Mouse (Mus musculus): ENCODE data around the gene Vps11. TPM values are rescaled to one million over a fixed set of nuclear protein-coding genes. Genes with fewer than 3 reads are reported as not detected.
A peak's percentile ranks its signal among the peaks of the same experiment; 100 is the strongest.
"Not testable (repeated sequence)": the region's sequence is repeated elsewhere in the genome, so short reads cannot be mapped to it uniquely, and the experiment has no call there.

The Vps11 gene
- polyA plus RNA-seq, 1 experiment = 22.8 TPM

GRCm38 (mm10) chr9:44319887-44320798 is 41.3 kb downstream of the Vps11 start, which contains the start of gene C2cd2l:
Gene C2cd2l (minus strand): TSS chr9:44320285.
- WGBS = under 1% methylated on average over 67 of the region's 67 CpGs
- DNase-seq (ENCODE audit: low read depth, low spot score) = peak; percentile 84

DNA sequence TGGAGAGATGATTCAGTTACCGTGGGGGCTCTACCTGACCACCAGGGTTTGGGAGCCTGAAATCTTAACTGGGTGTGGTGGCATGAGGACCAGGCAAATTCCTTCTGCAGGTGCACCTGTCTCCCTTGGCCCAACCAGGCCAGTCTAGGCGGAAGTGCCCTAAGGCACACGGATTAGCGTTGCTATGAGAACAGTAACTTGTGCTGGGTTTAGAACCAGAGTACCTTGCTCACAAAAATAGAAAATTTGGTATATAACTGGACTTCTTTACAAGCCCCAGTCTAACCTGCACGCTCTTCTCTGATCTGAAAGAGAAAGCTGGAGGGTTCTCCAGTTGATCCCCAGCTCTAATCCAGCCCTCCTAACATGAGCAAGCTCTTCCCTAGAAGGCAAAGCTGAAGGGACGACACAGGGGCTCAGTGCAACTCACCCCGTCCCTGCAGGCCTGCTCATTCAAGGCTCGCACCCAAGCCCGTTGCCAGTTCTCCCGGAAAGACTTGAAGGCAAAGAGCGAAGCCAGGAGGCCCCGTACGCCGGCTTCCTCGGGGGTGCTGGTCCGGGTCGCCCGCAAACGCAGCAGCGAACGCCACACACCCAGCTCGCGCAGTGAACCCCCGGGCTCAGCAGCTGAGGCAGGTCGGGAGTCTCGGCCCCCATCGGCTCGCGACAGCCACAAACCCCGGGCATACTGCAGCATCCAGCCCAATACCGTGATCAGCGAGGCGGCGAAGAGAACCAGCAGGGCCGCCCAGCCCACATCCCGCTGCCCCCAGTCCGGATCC is 42.2 kb downstream of the Vps11 start:
- DNase-seq (ENCODE audit: low read depth, low spot score) = no peak
- WGBS = 2% methylated on average over 37 of the region's 37 CpGs

DNA sequence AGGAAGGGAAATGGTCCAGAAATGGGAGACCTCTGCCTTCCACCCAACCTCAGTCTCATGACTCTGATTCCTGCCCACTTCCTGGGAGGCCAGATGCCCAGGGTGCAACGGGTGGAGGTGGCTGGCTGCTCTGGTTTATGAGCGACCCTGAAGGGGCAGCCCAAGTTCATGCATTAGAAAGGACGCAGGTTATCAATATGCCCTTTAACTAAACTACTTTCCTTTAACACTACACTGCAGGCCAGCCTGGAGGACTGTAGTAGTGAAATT is 42.7 kb downstream of the Vps11 start:
- no peak for DNase-seq (ENCODE audit: low read depth, low spot score)
- WGBS = 19% methylated on average over 3 of the region's 3 CpGs

- no peak for DNase-seq (ENCODE audit: low read depth, low spot score)
These were observed 43.2 kb downstream of the Vps11 start for GRCm38 (mm10) chr9:44318076-44318825.

GRCm38 (mm10) chr9:44317452-44317851 is 44.0 kb downstream of the Vps11 start:
- WGBS = 82% methylated on average over 4 of the region's 4 CpGs
- no peak for DNase-seq (ENCODE audit: low read depth, low spot score)

More at GRCm38 (mm10) chr9:44318076-44318825, 43.2 kb downstream of the Vps11 start:
- 38% methylated on average over 5 of the region's 5 CpGs for WGBS

DNA sequence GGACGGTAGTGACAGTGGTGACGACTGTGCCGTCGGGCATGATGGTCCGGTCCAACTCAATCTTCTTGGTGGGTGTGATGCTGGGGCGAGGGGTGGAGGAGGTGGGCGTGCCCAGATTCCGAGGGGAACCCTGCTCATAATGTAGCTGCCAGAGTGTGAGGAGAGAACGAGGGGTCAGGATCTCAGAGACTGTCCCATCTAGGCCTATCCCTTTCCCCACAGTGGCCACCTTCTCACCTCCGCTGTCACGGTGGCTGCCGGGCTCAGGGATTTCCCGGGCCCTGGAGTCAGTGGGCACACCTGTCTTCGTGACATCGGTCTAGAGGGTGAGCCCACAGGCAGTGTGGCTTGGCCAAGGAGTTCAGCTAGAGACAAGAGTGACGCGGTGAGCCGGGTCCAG is 46.6 kb downstream of the Vps11 start:
- 94% methylated on average over 18 of the region's 18 CpGs for WGBS
- DNase-seq (ENCODE audit: low read depth, low spot score) = no peak

- no peak for DNase-seq (ENCODE audit: low read depth, low spot score)
These were observed 47.3 kb downstream of the Vps11 start for GRCm38 (mm10) chr9:44314257-44314547.

GRCm38 (mm10) chr9:44313476-44314256 is 47.8 kb downstream of the Vps11 start:
- 89% methylated on average over 19 of the region's 19 CpGs for WGBS
- DNase-seq (ENCODE audit: low read depth, low spot score) = no peak

More at GRCm38 (mm10) chr9:44314257-44314547, 47.3 kb downstream of the Vps11 start:
- 84% methylated on average over 4 of the region's 4 CpGs for WGBS

GRCm38 (mm10) chr9:44311136-44312134 is 50.0 kb downstream of the Vps11 start:
- no peak for DNase-seq (ENCODE audit: low read depth, low spot score)
- WGBS = 29% methylated on average over 27 of the region's 27 CpGs

- DNase-seq (ENCODE audit: low read depth, low spot score) = no peak
- WGBS = 53% methylated on average over 10 of the region's 10 CpGs
These were observed 50.7 kb downstream of the Vps11 start for GRCm38 (mm10) chr9:44310750-44311135.

GRCm38 (mm10) chr9:44309756-44310155 is 51.7 kb downstream of the Vps11 start:
- WGBS = 61% methylated on average over 3 of the region's 3 CpGs
- no peak for DNase-seq (ENCODE audit: low read depth, low spot score)

GRCm38 (mm10) chr9:44307248-44307647 is 54.2 kb downstream of the Vps11 start:
- DNase-seq (ENCODE audit: low read depth, low spot score) = no peak
- WGBS = 68% methylated on average over 2 of the region's 2 CpGs

- WGBS = 93% methylated on average over 6 of the region's 6 CpGs
- no peak for DNase-seq (ENCODE audit: low read depth, low spot score)
These were observed 54.9 kb downstream of the Vps11 start for GRCm38 (mm10) chr9:44306532-44306931.

- DNase-seq (ENCODE audit: low read depth, low spot score) = peak; percentile 93
- under 1% methylated on average over 54 of the region's 54 CpGs for WGBS
These were observed 55.9 kb downstream of the Vps11 start, which contains the start of gene Hinfp for GRCm38 (mm10) chr9:44305466-44306079. Gene Hinfp (minus strand): TSS chr9:44305671.

DNA sequence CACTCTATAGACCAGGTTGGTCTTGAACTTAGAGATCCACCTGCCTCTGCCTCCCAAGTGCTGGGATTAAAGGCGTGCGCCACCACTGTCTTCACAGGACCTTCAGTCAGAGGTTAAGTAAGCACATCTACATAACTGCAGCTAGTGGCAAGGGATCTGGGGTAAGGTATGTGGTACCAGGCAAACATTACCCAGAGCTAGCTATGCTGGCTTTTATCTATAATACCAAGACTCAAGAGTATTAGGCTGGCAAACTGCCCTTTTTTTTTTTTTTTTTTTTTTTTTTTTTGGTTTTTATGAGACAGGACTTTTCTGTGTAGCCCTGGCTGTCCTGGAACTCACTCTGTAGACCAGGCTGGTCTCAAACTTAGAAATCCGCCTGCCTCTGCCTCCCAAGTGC is 61.5 kb downstream of the Vps11 start:
- WGBS = 96% methylated on average over 3 of the region's 3 CpGs
- not testable (repeated sequence) for DNase-seq (ENCODE audit: low read depth, low spot score)

All from large intestine, adult 2 months (tissue).